Mouse (Mus musculus): ENCODE data around the gene Fkbp7.

Gene Fkbp7

GRCm38 (mm10) chr2:76672966-76673392 lies at the start of gene Fkbp7:
Gene Fkbp7 (minus strand): TSS chr2:76673116.
- CTCF ChIA-PET = no interaction called here

- CTCF ChIA-PET = no interaction called here
Observed at GRCm38 (mm10) chr2:76719650-76720049, 46.7 kb upstream of the Fkbp7 start.

- CTCF ChIA-PET = no interaction called here
Observed at GRCm38 (mm10) chr2:76714984-76715383, 42.1 kb upstream of the Fkbp7 start.

DNA sequence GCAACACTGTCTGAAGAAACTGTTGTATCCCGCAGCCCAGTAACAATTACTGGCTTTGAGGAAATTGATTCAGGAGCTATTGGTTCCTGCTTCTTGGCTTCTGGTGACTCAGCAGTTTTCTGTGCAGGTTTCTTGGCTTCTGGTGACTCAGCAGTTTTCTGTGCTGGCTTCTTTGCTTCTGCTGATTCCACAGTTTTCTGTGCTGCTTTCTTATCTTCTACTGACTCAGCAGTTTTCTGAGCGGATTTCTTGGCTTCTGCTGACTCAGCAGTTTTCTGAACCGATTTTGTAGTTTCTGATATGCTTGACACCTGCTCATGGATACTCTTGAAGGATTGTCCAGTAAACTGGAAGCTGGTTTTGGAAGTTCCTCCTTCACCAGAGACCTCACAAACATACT lies 35.6 kb upstream of the Fkbp7 start:
- CTCF ChIA-PET = no interaction called here

- CTCF ChIA-PET = no interaction called here
Observed at GRCm38 (mm10) chr2:76705655-76706054, 32.7 kb upstream of the Fkbp7 start.

DNA sequence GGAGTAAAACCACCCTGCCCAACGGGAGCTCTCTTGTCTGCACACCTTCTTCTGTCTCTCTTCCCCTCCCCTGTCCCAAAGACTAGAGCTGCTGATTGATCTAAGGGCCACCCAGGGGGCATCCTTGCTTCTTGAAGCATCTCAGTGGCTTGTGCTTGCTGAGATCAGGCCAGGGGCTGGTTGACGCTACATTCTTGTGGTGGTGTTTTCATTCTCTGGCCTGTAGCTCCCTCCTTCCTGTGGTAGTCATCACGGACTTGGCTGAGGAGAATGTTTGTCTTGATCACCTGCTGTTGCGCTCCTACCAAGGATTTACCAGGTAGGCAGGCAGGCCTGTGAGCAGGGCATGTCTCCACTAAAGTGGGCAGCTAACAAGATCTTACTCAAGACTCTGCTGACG lies 29.8 kb upstream of the Fkbp7 start:
- CTCF ChIA-PET = no interaction called here

- CTCF ChIA-PET = no interaction called here
Observed at GRCm38 (mm10) chr2:76702188-76702587, 29.3 kb upstream of the Fkbp7 start.

- CTCF ChIA-PET = no interaction called here
Observed at GRCm38 (mm10) chr2:76695290-76695689, 22.4 kb upstream of the Fkbp7 start.

GRCm38 (mm10) chr2:76693765-76694164 lies 20.8 kb upstream of the Fkbp7 start:
- CTCF ChIA-PET = no interaction called here

GRCm38 (mm10) chr2:76690436-76691204 lies 17.7 kb upstream of the Fkbp7 start:
- CTCF ChIA-PET = no interaction called here

GRCm38 (mm10) chr2:76688162-76688561 lies 15.2 kb upstream of the Fkbp7 start:
- CTCF ChIA-PET = no interaction called here

DNA sequence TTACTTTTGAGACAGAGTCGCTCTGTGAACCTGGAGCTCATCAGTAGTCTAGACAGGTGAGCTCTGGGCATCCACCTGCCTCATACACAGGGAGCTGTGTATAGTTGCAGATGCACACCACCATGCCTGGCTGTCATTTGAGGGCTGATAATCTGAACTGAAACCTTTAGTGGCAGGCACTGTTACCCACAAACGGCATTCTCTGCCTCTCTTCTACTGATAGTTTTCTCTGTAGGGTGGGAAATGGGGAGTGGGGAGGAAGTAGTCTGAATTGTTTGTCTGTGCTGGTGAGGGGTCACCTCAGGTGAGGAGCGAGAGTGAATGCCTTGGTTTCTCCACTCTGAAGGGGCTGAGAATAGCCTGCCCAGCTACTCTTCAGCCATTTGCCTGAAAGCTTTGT lies 14.7 kb upstream of the Fkbp7 start:
- CTCF ChIA-PET = no interaction called here

GRCm38 (mm10) chr2:76686986-76687385 lies 14.1 kb upstream of the Fkbp7 start:
- CTCF ChIA-PET = no interaction called here

DNA sequence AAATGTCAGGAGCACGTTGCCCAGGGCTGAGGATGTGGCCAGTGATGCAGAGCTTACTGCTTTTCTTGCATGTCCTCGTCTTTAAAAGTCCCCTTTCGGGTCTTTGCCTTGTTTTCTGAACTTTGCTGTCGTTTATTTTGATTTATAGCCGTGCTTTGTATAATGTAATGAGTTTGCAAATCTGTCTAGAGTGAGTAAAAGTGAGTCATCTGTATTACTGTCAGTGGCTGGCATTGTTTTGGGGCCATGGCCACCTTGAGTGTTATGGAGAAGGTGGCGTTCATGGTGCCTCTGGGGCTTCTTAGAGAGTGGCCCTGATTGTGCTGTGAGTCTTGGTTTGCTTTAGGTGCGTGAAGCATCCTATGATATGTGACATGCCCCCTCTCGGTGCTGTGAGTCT lies 9.4 kb upstream of the Fkbp7 start:
- CTCF ChIA-PET = no interaction called here

GRCm38 (mm10) chr2:76676401-76677226 lies 3.7 kb upstream of the Fkbp7 start:
- CTCF ChIA-PET = interaction anchor here (0.6 to 0.7 kb wide), 2 partner anchors 13 to 30 kb away, joined by 4 to 7 read pairs; no protein-coding TSS in a partner anchor

GRCm38 (mm10) chr2:76675949-76676348 lies 3.0 kb upstream of the Fkbp7 start:
- CTCF ChIA-PET = interaction anchor here (0.6 to 0.7 kb wide), 2 partner anchors 12 to 30 kb away, joined by 4 to 7 read pairs; no protein-coding TSS in a partner anchor

GRCm38 (mm10) chr2:76675451-76675850 lies 2.5 kb upstream of the Fkbp7 start:
- CTCF ChIA-PET = interaction anchor here (0.5 kb wide), 1 partner anchor 1238 kb away, joined by 6 read pairs; no protein-coding TSS in a partner anchor

- CTCF ChIA-PET = interaction anchor here (0.5 to 0.7 kb wide), 3 partner anchors 93 to 1238 kb away, joined by 3 to 6 read pairs (median 3); no protein-coding TSS in a partner anchor
Observed at GRCm38 (mm10) chr2:76674725-76675427, 2.0 kb upstream of the Fkbp7 start, which contains the start of gene Plekha3. Gene Plekha3 (plus strand): TSS chr2:76675281.

DNA sequence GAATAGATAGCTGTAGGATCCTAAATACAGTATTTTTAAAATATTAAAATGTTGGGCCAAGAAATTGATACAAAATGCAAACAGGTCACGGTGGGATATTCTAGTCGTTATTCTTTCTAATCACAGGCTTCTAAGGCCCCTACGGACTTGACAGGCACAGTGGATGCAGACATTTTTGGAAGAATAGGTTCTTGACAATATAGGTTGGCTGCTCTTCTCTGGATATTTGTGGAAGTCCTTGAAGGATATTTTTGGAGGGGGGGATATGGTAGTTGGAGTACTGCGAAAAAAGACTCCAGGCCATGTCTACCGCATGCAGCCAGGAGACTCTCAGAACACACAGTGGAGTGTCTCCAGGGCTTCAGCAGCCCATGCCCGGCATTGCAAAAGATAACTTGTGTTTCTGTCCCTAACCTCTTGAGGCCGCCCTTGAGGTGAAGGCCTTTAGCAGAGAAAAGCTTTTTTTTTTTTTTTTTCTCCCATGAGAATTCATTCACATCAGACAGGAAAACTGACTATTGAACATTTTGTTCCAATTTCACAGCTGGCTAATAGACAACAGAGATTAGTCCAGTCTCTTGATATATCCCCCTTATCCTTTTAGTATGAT lies 661 bp upstream of the Fkbp7 start:
- CTCF ChIA-PET = no interaction called here

DNA sequence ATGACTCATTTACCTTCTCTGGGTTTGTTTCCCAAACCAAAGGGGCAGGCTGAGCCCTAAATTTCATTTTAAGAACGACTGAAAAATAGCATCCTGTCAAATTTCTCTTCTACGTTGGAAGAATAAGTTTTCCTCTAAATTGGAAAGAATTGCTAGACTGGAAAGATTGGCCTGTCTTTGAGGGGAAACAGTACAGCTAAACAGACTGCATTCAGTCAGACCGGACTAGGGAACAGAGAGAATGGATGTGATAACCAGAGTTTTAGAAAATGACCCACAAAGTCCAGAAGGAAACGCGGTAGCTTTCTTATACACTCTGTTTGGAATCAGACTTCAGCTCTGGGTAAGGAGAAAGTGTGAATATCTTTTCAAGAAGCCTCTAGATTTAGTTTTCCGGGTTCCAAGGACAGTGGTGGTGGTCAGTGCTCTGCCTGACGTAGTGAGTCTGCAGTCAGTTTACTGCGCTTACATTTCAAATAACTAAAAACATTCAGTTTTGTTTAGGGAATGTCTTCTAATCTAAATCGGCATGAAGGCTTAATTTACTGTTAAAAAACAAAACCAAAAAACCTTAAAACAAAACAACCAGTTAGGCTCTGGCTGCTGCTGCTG lies 676 bp downstream of the Fkbp7 start:
- CTCF ChIA-PET = no interaction called here

DNA sequence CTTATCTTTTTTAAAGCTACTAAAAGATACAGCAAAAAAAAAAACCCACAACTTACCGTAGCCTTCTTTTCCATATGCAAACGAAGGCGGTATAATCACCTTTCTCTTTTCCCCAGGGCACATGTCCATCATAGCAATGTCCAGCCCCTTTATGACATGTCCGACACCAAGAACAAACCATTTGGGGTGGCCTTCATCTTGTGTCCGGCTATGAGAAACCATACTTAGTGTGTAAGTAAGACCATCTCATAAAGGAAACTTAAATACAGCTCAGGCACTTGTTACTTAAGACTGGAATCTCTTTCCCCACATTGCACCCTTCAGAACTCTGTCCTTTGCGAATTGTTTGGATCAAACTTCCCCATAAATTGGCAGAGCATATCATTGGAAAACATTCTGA lies 1.3 kb downstream of the Fkbp7 start:
- CTCF ChIA-PET = no interaction called here
